Mouse (Mus musculus) cerebellum, adult 8-10 months (tissue): Measurements from ENCODE around the gene Cpeb3.
"Not testable (repeated sequence)": the region's sequence is repeated elsewhere in the genome, so short reads cannot be mapped to it uniquely, and the experiment has no call there.

Experiments used
- DNase-seq: peaks from one replicate; pipeline ENCODE4 v3.0.0; 2022

The Cpeb3 gene

GRCm38 (mm10) chr19:37206641-37207302 lies 1.6 kb downstream of the Cpeb3 start:
- DNase-seq, result no peak

GRCm38 (mm10) chr19:37205155-37205554 lies 3.2 kb downstream of the Cpeb3 start:
- not testable (repeated sequence) for DNase-seq

DNA sequence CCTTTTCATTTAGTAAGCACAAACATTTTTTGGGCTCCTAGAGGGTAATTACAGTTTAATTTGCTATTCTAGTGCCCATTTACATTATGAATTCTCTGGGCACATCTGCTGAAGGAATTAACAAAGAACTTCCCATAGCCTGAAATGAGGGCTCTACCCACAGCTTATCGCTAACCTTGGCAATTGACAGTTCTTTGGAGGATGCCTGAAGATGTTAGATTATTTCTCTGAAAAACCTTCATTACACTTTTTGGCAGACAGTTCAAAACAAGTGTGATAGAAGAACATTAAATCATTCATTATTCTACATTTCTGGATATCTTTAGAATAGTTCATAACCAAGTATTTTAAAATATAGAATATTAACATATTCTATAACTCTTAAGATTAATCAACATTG lies 5.0 kb downstream of the Cpeb3 start:
- no peak for DNase-seq

GRCm38 (mm10) chr19:37199889-37200288 lies 8.5 kb downstream of the Cpeb3 start:
- no peak for DNase-seq

DNA sequence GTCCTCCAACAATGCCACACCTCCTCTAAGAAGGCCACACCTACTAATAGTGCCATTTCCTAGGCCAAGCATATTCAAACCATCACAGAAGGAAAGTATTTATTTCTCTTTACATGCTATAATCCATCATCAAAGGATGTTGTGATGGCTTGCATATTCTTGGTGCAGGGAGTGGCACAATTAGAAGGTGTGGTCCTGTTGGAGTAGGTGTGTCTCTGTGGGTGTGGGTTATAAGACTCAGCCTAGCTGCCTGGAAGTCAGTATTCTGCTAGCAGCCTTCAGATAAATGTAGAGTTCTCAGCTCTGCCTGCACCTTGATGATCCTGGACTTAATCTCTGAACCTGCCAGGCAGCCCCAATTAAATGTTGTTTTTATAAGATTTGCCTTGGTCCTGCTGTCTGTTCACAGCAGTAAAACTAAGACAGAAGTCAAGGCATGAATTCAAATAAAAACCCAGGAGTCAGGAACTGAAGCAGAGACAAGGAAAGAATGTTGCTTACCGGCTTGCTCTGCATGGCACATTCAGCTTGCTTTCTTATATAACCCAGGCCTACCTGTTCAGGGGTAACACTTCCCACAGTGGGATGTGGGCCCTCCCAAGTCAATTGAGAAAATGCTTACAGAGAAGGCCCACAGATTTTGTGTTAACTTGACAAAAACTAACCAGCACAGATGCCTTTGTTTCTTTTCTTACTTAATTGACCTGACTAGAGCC lies 10.1 kb downstream of the Cpeb3 start:
- DNase-seq, result no peak

DNA sequence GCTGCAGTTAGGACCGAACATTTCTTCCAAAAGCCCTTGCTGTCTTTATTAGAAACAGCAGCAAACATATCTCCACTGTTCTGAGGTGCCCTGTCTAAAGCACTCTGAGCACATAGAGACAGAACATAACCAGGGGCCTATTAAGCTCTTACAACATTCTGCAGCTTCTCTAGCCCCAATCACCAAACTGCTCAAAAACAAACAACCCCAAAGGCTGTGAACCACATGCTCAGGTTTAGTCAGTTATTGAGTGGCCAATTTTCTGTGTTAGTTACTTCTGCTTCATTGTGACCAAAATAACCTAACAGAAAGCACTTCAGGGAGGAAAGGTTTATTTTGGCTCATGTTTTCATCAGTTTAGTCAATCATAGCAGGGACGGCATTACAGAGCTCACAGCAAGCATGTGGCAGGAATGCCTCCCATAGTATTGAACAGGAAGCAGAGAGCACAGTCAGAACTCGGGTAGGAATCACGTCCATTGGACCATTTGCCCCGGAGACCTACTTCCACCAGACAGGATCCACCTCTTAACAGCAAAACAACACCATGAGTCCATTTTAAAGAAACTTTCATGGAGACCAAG lies 15.8 kb downstream of the Cpeb3 start:
- no peak for DNase-seq

DNA sequence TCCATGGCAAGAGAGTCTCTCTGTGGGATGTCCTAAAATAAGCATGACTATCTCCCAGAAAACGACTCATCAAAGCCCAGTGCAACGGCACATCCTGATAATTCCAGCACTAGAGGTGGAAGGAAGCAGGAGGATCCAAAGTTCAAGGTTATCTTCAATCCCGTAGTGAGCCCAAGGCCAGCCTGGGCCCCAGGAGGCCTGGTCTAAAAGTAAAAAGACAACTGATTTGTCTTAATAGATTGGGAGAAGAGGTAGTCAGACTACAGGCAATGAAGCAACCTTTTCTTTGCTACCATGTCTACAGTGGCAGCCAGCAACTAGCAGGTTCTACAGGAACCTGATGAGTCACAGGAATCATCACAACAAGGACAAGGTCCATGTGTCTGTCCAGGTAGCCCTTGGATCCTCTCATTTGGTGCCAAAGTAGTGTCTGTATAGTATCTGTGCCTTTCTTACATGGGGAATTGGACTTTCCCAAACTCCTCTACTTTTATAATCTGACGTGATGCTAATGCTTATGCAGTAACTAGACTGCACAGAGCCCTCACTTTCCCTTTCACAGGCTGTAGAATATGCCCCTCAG lies 19.9 kb downstream of the Cpeb3 start:
- DNase-seq, result no peak

- DNase-seq, result peak; percentile 60
Observed at GRCm38 (mm10) chr19:37177819-37178708, 30.3 kb downstream of the Cpeb3 start.

GRCm38 (mm10) chr19:37176879-37177462 lies 31.4 kb downstream of the Cpeb3 start:
- DNase-seq, result no peak

GRCm38 (mm10) chr19:37175919-37176318 lies 32.5 kb downstream of the Cpeb3 start:
- peak; percentile 43 for DNase-seq

DNA sequence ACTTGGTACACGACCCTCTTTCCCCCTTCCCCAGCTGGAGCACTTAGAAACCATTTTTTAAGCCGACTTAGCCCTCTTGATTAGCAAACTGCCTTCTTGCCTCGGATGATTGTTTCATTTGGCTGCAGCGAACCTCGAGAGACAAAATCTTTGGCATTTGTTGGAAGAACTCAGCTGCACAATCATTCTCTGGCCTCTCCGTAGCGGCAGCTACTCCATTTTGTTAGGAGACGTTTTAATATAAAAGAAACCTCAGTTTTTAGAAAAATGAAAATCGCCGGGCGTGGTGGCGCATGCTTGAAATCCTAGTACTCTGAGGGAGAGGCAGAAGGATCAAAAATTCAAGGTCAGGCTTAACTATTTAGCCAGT lies 33.0 kb downstream of the Cpeb3 start:
- peak; percentile 62 for DNase-seq

- DNase-seq, result peak; percentile 64
Observed at GRCm38 (mm10) chr19:37174716-37175435, 33.5 kb downstream of the Cpeb3 start.

DNA sequence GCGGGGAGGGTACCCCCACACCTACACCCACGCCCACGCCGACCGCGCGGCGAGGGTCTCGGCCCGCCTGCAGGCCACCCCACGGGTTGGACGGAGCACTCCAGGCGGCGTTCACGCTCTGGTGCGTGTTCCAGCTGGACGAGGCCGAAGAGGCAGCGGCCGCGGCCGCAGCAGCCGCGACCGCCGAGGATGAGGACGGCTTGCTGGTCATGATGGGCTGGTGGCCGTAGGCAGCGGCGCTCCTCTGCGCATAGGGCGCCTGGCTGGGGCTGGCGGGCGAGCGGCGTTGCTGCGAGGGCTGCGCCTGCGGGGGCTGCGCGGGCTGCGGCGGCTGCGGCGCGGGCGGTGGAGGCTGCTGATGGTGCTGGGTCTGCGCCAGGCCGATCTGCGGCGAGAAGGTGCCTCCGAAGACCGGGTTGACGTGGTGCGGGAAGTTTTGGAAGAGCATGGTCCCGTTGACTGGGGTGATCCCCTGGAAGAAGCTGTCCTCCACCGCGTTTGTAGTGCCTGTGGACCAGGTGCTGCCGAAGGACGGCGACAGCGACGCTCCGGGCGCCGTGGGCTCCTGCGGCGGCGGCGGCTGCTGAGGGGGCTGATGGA lies 34.2 kb downstream of the Cpeb3 start:
- peak; percentile 73 for DNase-seq

GRCm38 (mm10) chr19:37173331-37174115 lies 34.9 kb downstream of the Cpeb3 start:
- peak; percentile 27 for DNase-seq

DNA sequence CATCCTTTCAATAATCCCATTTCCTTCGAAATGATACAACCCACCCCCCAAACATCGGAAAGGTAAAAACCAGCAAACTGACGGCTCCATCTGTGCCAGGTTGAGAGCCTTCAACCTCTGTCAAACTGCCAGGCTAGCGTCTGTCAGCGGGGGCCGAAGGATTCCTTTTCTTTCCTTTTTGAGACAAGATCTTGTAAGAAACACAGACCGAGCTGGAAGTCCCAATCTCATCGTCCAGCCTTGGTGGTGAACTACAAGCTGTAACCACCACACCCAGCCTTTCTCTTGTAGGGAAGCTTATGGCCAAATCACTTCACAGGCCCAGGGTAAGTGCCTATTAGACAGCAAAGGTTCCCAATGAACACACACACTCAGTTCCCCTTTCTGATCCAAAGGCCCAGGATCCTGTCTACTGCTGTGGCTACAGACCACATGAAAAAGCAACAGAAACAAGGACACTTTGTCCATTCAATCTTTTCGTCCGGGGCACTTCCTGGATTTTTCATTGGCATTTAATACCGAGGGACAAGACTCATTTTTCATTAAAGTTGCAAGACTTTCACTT lies 35.8 kb downstream of the Cpeb3 start:
- peak; percentile 34 for DNase-seq

GRCm38 (mm10) chr19:37172096-37172495 lies 36.3 kb downstream of the Cpeb3 start:
- DNase-seq, result peak; percentile 16

DNA sequence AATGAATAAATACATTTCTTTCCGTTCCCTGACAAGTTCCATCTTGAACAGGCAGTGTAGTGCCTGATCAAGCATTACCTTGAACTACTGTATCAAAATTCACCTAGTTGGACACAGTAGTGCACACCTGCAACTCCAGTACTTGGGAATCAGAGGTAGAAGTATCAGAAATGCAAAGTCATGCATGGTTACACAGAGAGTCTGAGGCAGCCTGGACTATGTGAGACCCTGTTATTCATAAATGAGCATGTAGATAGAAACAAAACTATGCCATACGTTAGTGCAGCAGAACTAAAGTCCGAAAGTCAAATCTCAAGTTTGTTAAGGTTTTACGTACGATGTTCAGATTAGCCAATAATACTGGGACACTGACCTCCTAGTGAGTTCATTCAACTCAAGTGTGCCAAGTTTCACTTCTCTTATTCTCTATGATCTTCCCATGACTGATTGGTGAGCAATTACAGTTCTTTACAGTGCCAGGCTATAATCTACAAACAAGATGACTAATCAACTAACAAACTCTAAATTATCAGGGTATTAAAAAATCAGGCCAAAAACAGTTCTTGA lies 51.5 kb downstream of the Cpeb3 start:
- no peak for DNase-seq

DNA sequence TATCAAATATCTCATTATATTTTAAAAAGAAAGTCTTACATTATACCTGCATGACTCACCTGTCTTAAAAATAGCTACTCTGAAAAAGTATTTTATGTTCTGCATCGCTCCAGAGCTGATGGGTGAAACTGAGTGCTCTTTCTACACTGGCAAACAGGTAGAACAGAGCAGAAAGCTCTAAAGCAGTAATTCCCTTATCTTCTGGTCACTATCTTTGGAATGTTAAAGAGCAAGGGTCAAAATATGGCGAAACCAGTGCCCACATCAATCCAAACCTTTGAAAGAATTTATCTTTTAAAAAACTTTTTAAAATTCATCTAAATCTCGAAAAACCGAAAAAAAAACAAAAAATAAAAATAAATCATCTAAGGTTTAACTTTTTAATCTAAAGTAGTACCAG lies 52.4 kb downstream of the Cpeb3 start:
- DNase-seq, result no peak

GRCm38 (mm10) chr19:37147145-37147544 lies 61.3 kb downstream of the Cpeb3 start:
- DNase-seq, result no peak

DNA sequence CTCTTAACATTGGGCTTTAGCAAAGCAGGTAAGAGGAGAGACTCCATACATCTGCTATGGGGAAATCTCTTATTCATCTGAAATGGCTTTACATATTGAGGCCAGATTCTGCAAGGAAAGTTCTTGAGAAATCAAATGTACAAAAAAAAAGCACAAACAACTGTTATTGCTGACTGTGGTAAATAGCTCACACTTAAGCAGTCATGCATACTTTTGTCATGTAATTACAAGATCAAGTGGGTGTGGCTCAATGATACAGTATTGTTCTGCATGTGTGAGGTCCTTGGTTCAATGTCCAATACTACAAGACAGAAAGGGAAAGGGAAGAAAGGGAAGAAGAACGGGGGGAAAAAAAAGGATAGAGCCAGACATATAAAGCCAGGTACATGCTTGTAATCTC lies 62.6 kb downstream of the Cpeb3 start:
- DNase-seq, result no peak
